Mouse (Mus musculus): ENCODE results near the gene Klhdc7b. TPM values are rescaled to one million over a fixed set of nuclear protein-coding genes. Genes with fewer than 3 reads are reported as not detected.

Gene Klhdc7b
- polyA plus RNA-seq (2017; shearing (Covaris generic)): not detected

GRCm38 (mm10) chr15:89384617-89385016, at the start of gene Klhdc7b:
Gene Klhdc7b (plus strand): TSS chr15:89384917.

GRCm38 (mm10) chr15:89355241-89356187, 29.2 kb upstream of the Klhdc7b start, which contains the start of the genes Lmf2 and Ncaph2:
Gene Lmf2 (minus strand): TSS chr15:89355659.
Gene Ncaph2 (plus strand): TSS chr15:89355719.

GRCm38 (mm10) chr15:89373762-89374248, 10.9 kb upstream of the Klhdc7b start, which contains the start of gene Sco2:
Gene Sco2 (minus strand): TSS chr15:89373846.

GRCm38 (mm10) chr15:89376957-89377356, 7.8 kb upstream of the Klhdc7b start, which contains the start of gene Tymp:
Gene Tymp (minus strand): TSS chr15:89377039.

GRCm38 (mm10) chr15:89378831-89379401, 5.8 kb upstream of the Klhdc7b start, which contains the start of gene Odf3b:
Gene Odf3b (minus strand): TSS chr15:89379282.

GRCm38 (mm10) chr15:89410118-89410517, 25.4 kb downstream of the Klhdc7b start, which contains the start of gene Syce3:
Gene Syce3 (minus strand): TSS chr15:89410503.

GRCm38 (mm10) chr15:89425711-89426121, 41.0 kb downstream of the Klhdc7b start, which contains the start of gene Cpt1b:
Gene Cpt1b (minus strand): TSS chr15:89425863.

GRCm38 (mm10) chr15:89429352-89430221, 44.9 kb downstream of the Klhdc7b start, which contains the start of the genes C730034F03Rik, Gm44502 and Chkb:
Gene C730034F03Rik (plus strand): TSS chr15:89429589.
Gene Gm44502 (minus strand): TSS chr15:89429696.
Gene Chkb (minus strand): TSS chr15:89429908.

Other genes starting within 250 kb of the Klhdc7b start
- gene Mapk12, start 244.2 kb upstream of the Klhdc7b start, polyA plus RNA-seq (2017; shearing (Covaris generic)): 1.6 TPM
- gene Mapk11, start 235.3 kb upstream of the Klhdc7b start, polyA plus RNA-seq (2017; shearing (Covaris generic)): 40.2 TPM
- 0.30 TPM for gene Plxnb2, start 204.1 kb upstream of the Klhdc7b start, polyA plus RNA-seq (2017; shearing (Covaris generic))
- gene Dennd6b, start 188.4 kb upstream of the Klhdc7b start, polyA plus RNA-seq (2017; shearing (Covaris generic)): 47.8 TPM
- gene Ppp6r2, start 173.4 kb upstream of the Klhdc7b start, polyA plus RNA-seq (2017; shearing (Covaris generic)): 14.5 TPM
- gene Sbf1, start 69.6 kb upstream of the Klhdc7b start, polyA plus RNA-seq (2017; shearing (Covaris generic)): 191 TPM
- not detected for gene Adm2, start 62.2 kb upstream of the Klhdc7b start, polyA plus RNA-seq (2017; shearing (Covaris generic))
- not detected for gene Miox, start 50.5 kb upstream of the Klhdc7b start, polyA plus RNA-seq (2017; shearing (Covaris generic))
- gene Lmf2, start 29.3 kb upstream of the Klhdc7b start, polyA plus RNA-seq (2017; shearing (Covaris generic)): 57.9 TPM
- 142 TPM for gene Ncaph2, start 29.2 kb upstream of the Klhdc7b start, polyA plus RNA-seq (2017; shearing (Covaris generic))
- gene Sco2, start 11.1 kb upstream of the Klhdc7b start, polyA plus RNA-seq (2017; shearing (Covaris generic)): 4.6 TPM
- 1.0 TPM for gene Tymp, start 7.9 kb upstream of the Klhdc7b start, polyA plus RNA-seq (2017; shearing (Covaris generic))
- gene Odf3b, start 5.6 kb upstream of the Klhdc7b start, polyA plus RNA-seq (2017; shearing (Covaris generic)): not detected
- not detected for gene Syce3, start 25.6 kb downstream of the Klhdc7b start, polyA plus RNA-seq (2017; shearing (Covaris generic))
- gene Cpt1b, start 40.9 kb downstream of the Klhdc7b start, polyA plus RNA-seq (2017; shearing (Covaris generic)): not detected
- gene C730034F03Rik, start 44.7 kb downstream of the Klhdc7b start, polyA plus RNA-seq (2017; shearing (Covaris generic)): 11.5 TPM
- 0.42 TPM for gene Gm44502, start 44.8 kb downstream of the Klhdc7b start, polyA plus RNA-seq (2017; shearing (Covaris generic))
- gene Chkb, start 45.0 kb downstream of the Klhdc7b start, polyA plus RNA-seq (2017; shearing (Covaris generic)): 145 TPM
- not detected for gene Mapk8ip2, start 69.0 kb downstream of the Klhdc7b start, polyA plus RNA-seq (2017; shearing (Covaris generic))
- gene Arsa, start 92.5 kb downstream of the Klhdc7b start, polyA plus RNA-seq (2017; shearing (Covaris generic)): 20.8 TPM
- gene Shank3, start 114.7 kb downstream of the Klhdc7b start, polyA plus RNA-seq (2017; shearing (Covaris generic)): not detected
- not detected for gene Acr, start 183.4 kb downstream of the Klhdc7b start, polyA plus RNA-seq (2017; shearing (Covaris generic))
- 0.40 TPM for gene Rabl2, start 207.0 kb downstream of the Klhdc7b start, polyA plus RNA-seq (2017; shearing (Covaris generic))